Mouse (Mus musculus) liver, adult 2 months (tissue): Measurements from ENCODE around the gene Helz.

Source experiments
- CTCF ChIP-seq: fragments of 200-500 bp; IDR thresholded peaks from 2 replicates; pipeline ENCODE4 v1.5.1; 2011; ENCODE audit warnings: low read depth, low read length, control low read depth
- POLR2A ChIP-seq: fragments of 200-500 bp; IDR thresholded peaks from 2 replicates; pipeline ENCODE4 v1.6.1; 2011; ENCODE audit warnings: low read length, control low read depth; ENCODE audit not compliant: insufficient read depth; ENCODE audit errors: extremely low read depth

DNA sequence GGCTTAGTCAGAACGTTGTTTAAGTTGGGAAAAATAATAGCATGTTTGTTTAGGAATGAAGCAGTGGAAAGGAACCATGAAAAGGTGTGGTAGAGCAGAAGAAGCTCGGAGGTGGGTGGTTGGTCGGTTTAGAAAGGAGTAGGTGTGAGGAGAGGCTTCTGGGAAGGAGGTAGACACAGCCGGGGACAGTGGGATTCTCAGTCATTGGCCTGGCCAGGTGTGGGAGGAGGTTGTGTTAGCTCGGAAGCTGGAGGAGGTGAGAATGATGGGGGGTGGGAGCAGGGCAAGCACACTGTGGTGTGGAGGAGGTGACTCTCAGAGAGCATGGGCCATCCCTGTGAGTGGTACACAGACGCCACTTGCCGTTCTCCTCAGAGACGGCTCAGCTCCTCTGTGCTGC lies 29.7 kb downstream of the Helz start:
- TF ChIP-seq CTCF (no peak), POLR2A (no peak)
